Mouse (Mus musculus) right cerebral cortex, postnatal 4 days (tissue): ENCODE results near the gene Mybpc2.

Source experiments
- DNase-seq: peaks from one replicate; pipeline ENCODE4 v3.0.0-alpha.2; 2022

Gene Mybpc2

GRCm38 (mm10) chr7:44543071-44543470, 18.6 kb upstream of the Mybpc2 start:
- DNase-seq = no peak

GRCm38 (mm10) chr7:44542555-44542954, 18.1 kb upstream of the Mybpc2 start:
- no peak for DNase-seq

- no peak for DNase-seq
Measured at GRCm38 (mm10) chr7:44538756-44539624, 14.5 kb upstream of the Mybpc2 start.

DNA sequence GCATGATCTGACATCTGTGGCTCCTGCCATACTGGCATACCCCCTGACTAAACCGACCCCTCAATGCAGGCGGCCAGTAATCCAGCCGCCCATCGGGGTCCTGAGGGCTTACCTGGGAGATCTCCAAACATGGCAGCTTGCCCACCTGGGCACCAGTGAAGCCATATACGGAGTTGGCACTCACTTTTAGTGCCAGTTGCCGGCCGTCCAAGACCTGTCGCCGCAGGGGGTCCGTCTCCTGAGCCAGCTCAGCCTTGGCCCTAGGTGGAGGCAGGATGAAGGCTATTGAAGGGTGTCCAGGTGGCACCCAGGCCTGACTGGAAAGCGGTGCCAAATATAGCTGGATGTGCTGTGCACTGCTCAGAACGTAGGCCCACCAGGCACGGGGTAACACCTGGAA, 13.0 kb upstream of the Mybpc2 start:
- no peak for DNase-seq

DNA sequence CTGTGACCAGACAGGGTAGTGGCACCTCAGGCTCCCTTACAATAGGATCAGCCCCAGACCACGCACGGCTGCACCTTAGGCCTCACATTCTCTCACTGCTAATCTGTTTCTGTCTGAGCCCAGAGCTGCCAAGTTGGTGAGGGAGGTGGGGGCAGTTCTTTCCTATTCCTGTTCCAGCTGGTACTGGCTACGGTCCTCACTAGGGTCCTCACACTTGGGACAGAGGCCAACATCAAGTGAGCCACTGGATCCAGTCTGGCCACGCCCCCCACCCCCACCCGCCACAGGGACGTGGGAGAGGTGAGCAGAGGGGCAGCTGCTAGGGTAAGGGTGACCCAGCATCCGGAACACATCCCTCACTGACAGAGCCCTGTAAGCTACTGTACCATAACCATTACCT, 12.6 kb upstream of the Mybpc2 start:
- DNase-seq = no peak

DNA sequence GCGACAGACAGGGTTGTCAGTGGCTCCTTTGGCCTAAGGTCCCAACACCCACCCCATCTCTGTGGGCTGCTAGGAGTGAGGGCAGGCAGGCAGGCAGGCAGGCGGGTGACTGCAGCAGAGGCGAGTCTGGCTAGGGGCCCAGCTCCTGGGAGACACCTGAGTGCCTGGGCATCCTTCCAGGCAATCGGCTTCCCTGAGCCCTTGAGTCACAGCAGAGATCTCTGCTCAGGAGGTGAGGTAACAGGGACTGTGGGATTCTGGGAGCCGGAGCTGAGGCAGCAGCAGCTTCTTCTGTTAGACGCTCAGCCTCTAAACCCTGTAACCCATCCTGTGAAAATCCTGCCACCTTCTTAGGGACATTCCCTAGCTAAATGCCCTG, 12.1 kb upstream of the Mybpc2 start:
- no peak for DNase-seq

- no peak for DNase-seq
Measured at GRCm38 (mm10) chr7:44535657-44536589, 11.5 kb upstream of the Mybpc2 start.

- no peak for DNase-seq
Measured at GRCm38 (mm10) chr7:44534656-44535441, 10.4 kb upstream of the Mybpc2 start.

GRCm38 (mm10) chr7:44534242-44534641, 9.8 kb upstream of the Mybpc2 start:
- DNase-seq = no peak

GRCm38 (mm10) chr7:44533746-44534045, 9.2 kb upstream of the Mybpc2 start:
- no peak for DNase-seq

DNA sequence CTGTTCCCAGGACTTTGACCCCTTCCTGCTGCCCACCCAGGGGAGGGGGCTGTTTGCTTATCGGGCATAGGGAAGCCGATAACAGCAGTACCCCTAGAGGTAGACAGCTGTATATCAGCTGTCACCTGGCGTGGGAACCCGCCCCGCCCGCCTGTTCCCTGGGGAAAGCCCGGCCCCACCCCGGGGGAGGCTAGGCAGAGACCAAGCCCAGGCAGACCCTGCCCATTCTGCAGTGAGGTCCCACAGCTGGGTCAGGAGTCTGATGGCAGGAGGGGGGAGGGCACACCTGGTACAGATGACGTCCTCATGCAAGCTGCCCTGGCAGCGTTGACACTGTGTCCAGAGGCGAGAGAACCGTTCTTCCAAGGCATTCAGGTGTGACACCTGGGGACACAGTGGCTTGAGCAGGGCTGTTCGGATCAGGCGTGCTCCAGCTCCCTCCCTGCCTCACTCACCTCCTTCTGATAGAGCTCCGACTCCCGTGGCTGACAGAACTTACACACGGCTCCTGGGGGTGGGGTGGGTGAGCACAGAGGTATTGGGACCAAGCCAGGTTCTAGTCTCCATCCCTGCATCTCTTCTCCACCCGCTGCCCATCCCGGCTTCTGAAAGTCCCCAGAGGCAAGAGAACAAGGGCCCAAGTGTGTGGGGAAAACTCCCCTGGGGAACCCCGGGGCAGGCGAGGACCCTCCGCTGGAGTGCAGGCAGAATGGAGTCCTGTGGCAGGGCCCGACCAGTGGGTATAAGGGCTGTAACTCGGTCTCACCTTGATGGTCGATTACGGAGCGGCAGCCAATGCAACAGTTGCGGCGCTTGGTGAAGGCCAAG, 8.7 kb upstream of the Mybpc2 start:
- no peak for DNase-seq

- no peak for DNase-seq
Measured at GRCm38 (mm10) chr7:44531946-44532732, 7.7 kb upstream of the Mybpc2 start, which contains the start of gene Spib. Gene Spib, minus strand, starts transcription at chr7:44532071.

DNA sequence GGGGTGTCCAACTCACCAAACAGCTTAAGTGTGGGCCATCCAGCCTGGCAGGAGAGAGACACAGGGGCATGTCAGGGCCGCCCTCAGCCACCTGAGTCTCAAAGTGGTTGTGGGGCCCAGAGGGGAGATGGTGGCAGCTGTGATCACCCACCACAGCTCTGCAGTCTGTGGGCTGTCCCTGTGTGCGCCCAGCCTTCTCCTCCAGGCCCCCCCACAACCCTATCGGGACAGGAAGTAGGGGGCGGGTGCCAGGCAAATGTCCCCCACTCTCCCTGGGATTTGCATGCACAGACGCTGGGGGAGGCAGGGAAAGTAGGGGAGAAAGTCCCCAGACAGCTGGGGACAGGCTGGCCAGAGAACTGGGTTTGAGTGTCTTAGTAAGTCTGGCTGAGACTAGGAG, 6.8 kb upstream of the Mybpc2 start:
- DNase-seq = no peak

DNA sequence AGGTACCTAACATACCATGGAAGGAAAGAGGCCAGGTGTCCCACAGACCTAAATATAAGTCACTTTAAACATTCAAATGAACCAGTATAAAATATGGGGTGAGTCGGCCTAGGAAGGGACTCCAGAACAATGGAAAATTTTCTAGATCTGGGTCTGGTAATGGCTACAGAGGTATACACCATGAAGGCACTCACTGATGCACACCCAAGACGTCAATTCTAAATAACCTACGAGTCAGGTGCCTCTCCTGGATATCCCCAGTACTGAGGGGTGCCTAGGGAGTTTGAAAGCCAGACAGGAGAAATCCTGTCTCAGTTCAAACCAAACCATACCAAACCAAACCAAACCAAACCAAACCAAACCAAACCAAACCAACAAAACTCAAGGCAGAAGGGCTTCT, 6.1 kb upstream of the Mybpc2 start:
- no peak for DNase-seq

GRCm38 (mm10) chr7:44529518-44529917, 5.1 kb upstream of the Mybpc2 start:
- DNase-seq = no peak

GRCm38 (mm10) chr7:44527483-44528398, 3.3 kb upstream of the Mybpc2 start:
- peak; percentile 86 for DNase-seq

- no peak for DNase-seq
Measured at GRCm38 (mm10) chr7:44526414-44527154, 2.1 kb upstream of the Mybpc2 start.

GRCm38 (mm10) chr7:44525126-44525832, 823 bp upstream of the Mybpc2 start:
- DNase-seq = peak; percentile 58

DNA sequence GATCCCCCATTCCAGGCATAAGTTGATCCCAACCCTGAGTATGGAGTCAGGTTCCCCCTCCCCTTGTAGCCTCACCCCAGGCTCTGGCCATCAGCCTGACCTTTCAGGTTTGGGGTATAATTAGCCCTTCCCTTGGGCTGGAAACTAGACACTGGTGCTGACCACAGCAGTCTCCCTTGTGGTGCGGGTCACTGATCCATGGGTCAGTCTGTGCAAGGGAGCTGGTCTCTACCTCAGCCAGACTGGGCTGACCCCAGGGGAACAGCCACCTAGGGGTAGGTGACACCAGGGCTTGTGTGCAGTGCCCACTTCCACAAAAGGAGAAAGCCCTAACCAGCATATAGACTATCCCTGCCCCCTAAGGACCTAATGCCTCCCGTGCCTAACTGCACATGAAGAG, 1.4 kb downstream of the Mybpc2 start:
- no peak for DNase-seq
